Mouse (Mus musculus) erythroblast, embryonic 14.5 days (primary cell): ENCODE data around the gene Gm20924. TPM values are rescaled to one million over a fixed set of nuclear protein-coding genes. Genes with fewer than 3 reads are reported as not detected.
"Not testable (repeated sequence)": the region's sequence is repeated elsewhere in the genome, so short reads cannot be mapped to it uniquely, and the experiment has no call there.

Source experiments
- H3K27me3 ChIP-seq: 2 replicates; pipeline ENCODE4 v1.6.1; 2012; ENCODE audit warnings: inconsistent platforms; ENCODE audit not compliant: control insufficient read depth
- H3K36me3 ChIP-seq: 2 replicates; pipeline ENCODE4 v1.6.1; 2012; ENCODE audit warnings: mild to moderate bottlenecking, inconsistent platforms; ENCODE audit not compliant: control insufficient read depth
- H3K4me1 ChIP-seq: 2 replicates; pipeline ENCODE4 v1.6.1; 2012; ENCODE audit warnings: inconsistent platforms; ENCODE audit not compliant: control insufficient read depth
- H3K4me3 ChIP-seq: replicated peaks from 2 replicates; pipeline ENCODE3; 2012; ENCODE audit warnings: moderate library complexity, mild to moderate bottlenecking, inconsistent platforms
- H3K9me3 ChIP-seq: 2 replicates; pipeline ENCODE4 v1.6.1; 2012; ENCODE audit warnings: low read length, inconsistent platforms, mixed read lengths; ENCODE audit not compliant: control insufficient read depth
- polyA plus RNA-seq: library from polyadenylated mRNA; stranded (reverse); fragments of >175 nt; gene quantifications from 2 replicates; pipeline ENCODE4 v1.2.3, GENCODE M21; 2012

The Gm20924 gene
- not detected in 2 replicates for polyA plus RNA-seq

- not testable (repeated sequence) for H3K36me3 ChIP-seq, H3K4me3 ChIP-seq, H3K27me3 ChIP-seq, H3K4me1 ChIP-seq, H3K9me3 ChIP-seq
These were observed at the start of gene Gm20924 for GRCm38 (mm10) chrY:65207427-65207826. TSS of gene Gm20924 (minus strand) at chrY:65207527.

Other genes starting within 250 kb of the Gm20924 start
- not detected in 2 replicates for gene Gm20736, start 170.2 kb upstream of the Gm20924 start, polyA plus RNA-seq